Mouse (Mus musculus): Measurements from ENCODE around the gene Olfr844. TPM values are rescaled to one million over a fixed set of nuclear protein-coding genes. Genes with fewer than 3 reads are reported as not detected.

The Olfr844 gene
- polyA plus RNA-seq (2014; fragmentation: Nextera tagmentation; extraction: Ambion mirVana) = not detected in 2 replicates

DNA sequence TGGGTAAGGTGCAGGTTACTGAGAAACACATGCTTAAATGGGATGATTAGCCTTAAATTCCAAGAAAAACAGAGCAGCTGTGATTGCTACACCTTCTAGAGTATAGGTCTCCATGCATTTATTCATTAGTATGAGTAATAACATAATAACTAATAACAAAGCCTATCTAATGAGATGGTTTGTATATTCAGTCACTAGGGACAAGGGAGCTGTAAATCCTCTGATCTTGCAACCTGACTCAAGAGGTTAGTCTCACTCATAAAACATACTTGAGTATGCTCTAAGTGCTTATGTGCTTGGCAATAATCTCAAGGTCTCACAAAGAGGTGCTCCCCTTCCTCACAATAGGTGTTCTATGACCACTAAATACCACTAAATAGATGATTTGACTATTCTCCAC lies at the start of gene Olfr844:
Gene Olfr844, plus strand, starts transcription at position 301 of the 400 bp plus-strand sequence.
- H3K9me3 ChIP-seq (ENCODE audit: control insufficient read depth, low read length) = no peaks in the 10 kb centered on the region; the same call in 1 of the 2 replicates
- no peak within 1 kb of the TSS for H3K4me3 ChIP-seq (ENCODE audit: low read depth, low read length)
- H3K4me2 ChIP-seq (ENCODE audit: low read depth, low read length, severe bottlenecking) = no peak within 1 kb of the TSS
- ATAC-seq (replicated peaks; ENCODE audit: low FRiP score) (no peak), DNase-seq (ENCODE audit: low spot score) (no peak)
- no peaks in the 10 kb centered on the region for H3K27me3 ChIP-seq (ENCODE audit: control insufficient read depth, insufficient read depth, low read length)
- no peaks in the 10 kb centered on the region for H3K4me1 ChIP-seq (replicated peaks; ENCODE audit: control insufficient read depth, insufficient read depth, low read length)
- no peak within 1 kb of the TSS for H3K9ac ChIP-seq (ENCODE audit: low read length)
- no peaks in the 10 kb centered on the region for H3K36me3 ChIP-seq (ENCODE audit: control insufficient read depth, insufficient read depth, low read length)
- H3K27ac ChIP-seq (ENCODE audit: low read depth, low read length) = no peak within 1 kb of the TSS

DNA sequence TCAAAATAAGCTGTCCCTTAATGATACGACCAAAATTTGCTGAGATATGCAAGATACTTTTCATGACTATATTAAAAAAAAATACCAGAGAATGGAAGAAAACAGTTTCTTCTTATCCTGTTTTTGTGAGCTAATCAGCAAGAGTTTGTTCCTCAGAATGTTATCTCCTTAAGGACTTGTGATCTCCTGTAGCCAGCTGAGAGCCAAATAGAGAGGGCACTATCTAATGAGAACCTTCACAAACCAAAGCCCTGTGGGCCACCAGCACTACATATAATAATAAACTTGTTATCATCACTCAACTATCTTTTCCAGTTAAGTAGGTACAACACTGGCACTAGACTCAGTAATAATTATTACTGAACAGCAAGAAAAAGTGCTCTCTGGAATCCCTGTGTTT lies 20.0 kb downstream of the Olfr844 start, which contains the start of gene Olfr845:
Gene Olfr845, plus strand, starts transcription at position 301 of the 400 bp plus-strand sequence.
- Histone ChIP-seq H3K27me3 (ENCODE audit: control insufficient read depth, insufficient read depth, low read length) (no peaks in the 10 kb centered on the region), H3K4me1 (replicated peaks; ENCODE audit: control insufficient read depth, insufficient read depth, low read length) (no peaks in the 10 kb centered on the region), H3K9ac (ENCODE audit: low read length) (no peak within 1 kb of the TSS), H3K36me3 (ENCODE audit: control insufficient read depth, insufficient read depth, low read length) (no peaks in the 10 kb centered on the region), H3K4me3 (ENCODE audit: low read depth, low read length) (no peak within 1 kb of the TSS), H3K27ac (ENCODE audit: low read depth, low read length) (no peak within 1 kb of the TSS), H3K9me3 (ENCODE audit: control insufficient read depth, low read length) (peaks cover 3% of the 10 kb centered on the region; the same call in 1 of the 2 replicates), H3K4me2 (ENCODE audit: low read depth, low read length, severe bottlenecking) (no peak within 1 kb of the TSS)
- 84% methylated on average over 1 of the region's 1 CpGs for WGBS
- no peak for DNase-seq (ENCODE audit: low spot score)
- no peak for ATAC-seq (replicated peaks; ENCODE audit: low FRiP score)

DNA sequence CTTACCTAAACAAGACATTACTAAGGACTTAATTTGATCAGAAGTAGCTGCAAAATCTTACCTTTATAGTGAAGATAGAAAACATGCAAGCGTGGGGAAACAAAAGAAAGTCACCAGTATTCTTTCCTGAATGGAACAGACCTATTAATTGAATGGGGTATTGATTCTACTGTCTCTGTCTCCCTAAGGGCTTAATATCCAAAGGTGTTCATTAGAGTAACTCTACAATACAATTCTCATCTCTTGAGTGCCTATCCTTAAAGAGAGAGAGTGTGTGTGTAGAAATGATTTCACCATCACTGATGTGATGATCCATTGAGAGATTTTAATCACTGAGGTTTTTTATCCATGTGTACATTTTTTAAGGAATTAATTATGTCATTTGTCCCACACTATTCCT lies 47.8 kb downstream of the Olfr844 start, which contains the start of gene Olfr846:
Gene Olfr846, minus strand, starts transcription at position 101 of the 400 bp plus-strand sequence.
- Histone ChIP-seq H3K27me3 (ENCODE audit: control insufficient read depth, insufficient read depth, low read length) (no peaks in the 10 kb centered on the region), H3K27ac (ENCODE audit: low read depth, low read length) (no peak within 1 kb of the TSS), H3K4me3 (ENCODE audit: low read depth, low read length) (no peak within 1 kb of the TSS), H3K9me3 (ENCODE audit: control insufficient read depth, low read length) (no peaks in the 10 kb centered on the region; the same call in 1 of the 2 replicates), H3K4me2 (ENCODE audit: low read depth, low read length, severe bottlenecking) (no peak within 1 kb of the TSS), H3K4me1 (replicated peaks; ENCODE audit: control insufficient read depth, insufficient read depth, low read length) (no peaks in the 10 kb centered on the region), H3K9ac (ENCODE audit: low read length) (no peak within 1 kb of the TSS), H3K36me3 (ENCODE audit: control insufficient read depth, insufficient read depth, low read length) (no peaks in the 10 kb centered on the region)
- ATAC-seq (replicated peaks; ENCODE audit: low FRiP score) = no peak
- DNase-seq (ENCODE audit: low spot score) = no peak
- 51% methylated on average over 1 of the region's 1 CpGs for WGBS

Other genes with a start within 250 kb of the Olfr844 start
- not detected in 2 replicates for gene Olfr836, start 196.0 kb upstream of the Olfr844 start, polyA plus RNA-seq (2014; fragmentation: Nextera tagmentation; extraction: Ambion mirVana)
- gene Olfr837, start 180.0 kb upstream of the Olfr844 start, polyA plus RNA-seq (2014; fragmentation: Nextera tagmentation; extraction: Ambion mirVana) = not detected in 2 replicates
- gene Olfr839-ps1, start 139.0 kb upstream of the Olfr844 start, polyA plus RNA-seq (2014; fragmentation: Nextera tagmentation; extraction: Ambion mirVana) = not detected in 2 replicates
- gene Olfr843, start 64.4 kb upstream of the Olfr844 start, polyA plus RNA-seq (2014; fragmentation: Nextera tagmentation; extraction: Ambion mirVana) = not detected in 2 replicates
- not detected in 2 replicates for gene Olfr845, start 20.1 kb downstream of the Olfr844 start, polyA plus RNA-seq (2014; fragmentation: Nextera tagmentation; extraction: Ambion mirVana)
- gene Olfr846, start 47.7 kb downstream of the Olfr844 start, polyA plus RNA-seq (2014; fragmentation: Nextera tagmentation; extraction: Ambion mirVana) = not detected in 2 replicates
- gene Olfr847, start 62.3 kb downstream of the Olfr844 start, polyA plus RNA-seq (2014; fragmentation: Nextera tagmentation; extraction: Ambion mirVana) = not detected in 2 replicates
- gene Olfr849, start 123.9 kb downstream of the Olfr844 start, polyA plus RNA-seq (2014; fragmentation: Nextera tagmentation; extraction: Ambion mirVana) = not detected in 2 replicates
- not detected in 2 replicates for gene Olfr850, start 161.9 kb downstream of the Olfr844 start, polyA plus RNA-seq (2014; fragmentation: Nextera tagmentation; extraction: Ambion mirVana)
- not detected in 2 replicates for gene Olfr851, start 176.9 kb downstream of the Olfr844 start, polyA plus RNA-seq (2014; fragmentation: Nextera tagmentation; extraction: Ambion mirVana)
- not detected in 2 replicates for gene Olfr853, start 224.7 kb downstream of the Olfr844 start, polyA plus RNA-seq (2014; fragmentation: Nextera tagmentation; extraction: Ambion mirVana)

Measured in forebrain, embryonic 11.5 days (tissue).